Mouse (Mus musculus) lung, embryonic 16.5 days (tissue): ENCODE results near the gene Tcf7l2. TPM values are rescaled to one million over a fixed set of nuclear protein-coding genes. Genes with fewer than 3 reads are reported as not detected.

Source experiments
- ATAC-seq: fragments of 200-750 bp; cut with Nextera tagmentation; 2 replicates; pipeline ENCODE4 v1.8.0; 2017; ENCODE audit warnings: low read depth, mild to moderate bottlenecking, moderate library complexity
- H3K27ac ChIP-seq: fragments of 300-500 bp; sonication (generic); 2 replicates; pipeline ENCODE4 v1.5.1; 2014; ENCODE audit warnings: mild to moderate bottlenecking, control low read depth, low read length
- H3K27me3 ChIP-seq: fragments of 300-500 bp; sonication (generic); 2 replicates; pipeline ENCODE4 v1.6.1; 2014; ENCODE audit warnings: low read depth, low read length, mixed read lengths; ENCODE audit not compliant: control insufficient read depth, insufficient read depth
- H3K36me3 ChIP-seq: fragments of 300-500 bp; sonication (generic); 2 replicates; pipeline ENCODE4 v1.6.1; 2014; ENCODE audit warnings: low read length; ENCODE audit not compliant: control insufficient read depth, insufficient read depth
- H3K4me1 ChIP-seq: fragments of 300-500 bp; sonication (generic); replicated peaks from 2 replicates; pipeline ENCODE4 v1.6.1; 2014; ENCODE audit warnings: low read length, mixed read lengths; ENCODE audit not compliant: control insufficient read depth, insufficient read depth
- H3K4me2 ChIP-seq: fragments of 300-500 bp; sonication (generic); 2 replicates; pipeline ENCODE4 v1.6.1; 2014; ENCODE audit warnings: low read depth, low read length, control low read depth
- H3K4me3 ChIP-seq: fragments of 300-500 bp; sonication (generic); 2 replicates; pipeline ENCODE4 v1.5.1; 2014; ENCODE audit warnings: mild to moderate bottlenecking, low read length, control low read depth
- H3K9ac ChIP-seq: fragments of 300-500 bp; sonication (generic); 2 replicates; pipeline ENCODE4 v1.6.1; 2014; ENCODE audit warnings: low read length, control low read depth
- H3K9me3 ChIP-seq: fragments of 300-500 bp; sonication (generic); 2 replicates; pipeline ENCODE4 v1.6.1; 2016; ENCODE audit warnings: low read length; ENCODE audit not compliant: control insufficient read depth
- WGBS: fragments of 180-500 bp; shearing (Covaris S2); extraction: QIAGEN DNeasy Blood & Tissue Kit; methylation state at CpG from one replicate; pipeline ENCODE4 v1.1.7; 2014; 5-methylcytosine and 5-hydroxymethylcytosine counted together
- polyA plus RNA-seq: library from polyadenylated mRNA; unstranded; fragments of >200 nt; fragmentation: Nextera tagmentation; extraction: Ambion mirVana; gene quantifications from 2 replicates; pipeline ENCODE4 v1.2.1, GENCODE M21; 2015

The Tcf7l2 gene
- polyA plus RNA-seq, 1 experiment from 2014 or later = 50.7 TPM

- no peaks in the 10 kb centered on the region for H3K36me3 ChIP-seq
- WGBS = 40% methylated on average over 2 of the region's 2 CpGs
- H3K27ac ChIP-seq = no peak overlapping the region
- H3K9me3 ChIP-seq = no peaks in the 10 kb centered on the region
- no peak overlapping the region for H3K9ac ChIP-seq
- no peak for ATAC-seq
- peaks cover 4% of the 10 kb centered on the region for H3K4me1 ChIP-seq
- H3K4me3 ChIP-seq = no peak overlapping the region
- no peak overlapping the region for H3K4me2 ChIP-seq
- no peaks in the 10 kb centered on the region for H3K27me3 ChIP-seq
These were observed 120.1 kb downstream of the Tcf7l2 start for GRCm38 (mm10) chr19:55861746-55862145.

- ATAC-seq = no peak
- H3K27me3 ChIP-seq = no peaks in the 10 kb centered on the region
- WGBS = 72% methylated on average over 3 of the region's 3 CpGs
- no peak overlapping the region for H3K4me2 ChIP-seq
- H3K4me1 ChIP-seq = peaks cover 4% of the 10 kb centered on the region
- no peaks in the 10 kb centered on the region for H3K36me3 ChIP-seq
- H3K9me3 ChIP-seq = no peaks in the 10 kb centered on the region
- H3K27ac ChIP-seq = no peak overlapping the region
- H3K9ac ChIP-seq = no peak overlapping the region
- H3K4me3 ChIP-seq = no peak overlapping the region
These were observed 120.9 kb downstream of the Tcf7l2 start for GRCm38 (mm10) chr19:55862559-55862958.

- Histone ChIP-seq H3K4me2 (no peak overlapping the region), H3K27ac (no peak overlapping the region), H3K4me1 (peaks cover 4% of the 10 kb centered on the region), H3K36me3 (no peaks in the 10 kb centered on the region), H3K9me3 (no peaks in the 10 kb centered on the region), H3K9ac (no peak overlapping the region), H3K27me3 (no peaks in the 10 kb centered on the region), H3K4me3 (no peak overlapping the region)
- WGBS = 98% methylated on average over 2 of the region's 2 CpGs
- no peak for ATAC-seq
These were observed 123.4 kb downstream of the Tcf7l2 start for GRCm38 (mm10) chr19:55865049-55865448.

GRCm38 (mm10) chr19:55865774-55866578 is 124.4 kb downstream of the Tcf7l2 start:
- Histone ChIP-seq H3K9ac (no peak overlapping the region), H3K4me2 (no peak overlapping the region), H3K9me3 (no peaks in the 10 kb centered on the region), H3K27ac (no peak overlapping the region), H3K27me3 (no peaks in the 10 kb centered on the region), H3K4me1 (0 out of 2 replicates have a peak, but pooled peaks cover 3% of the 10 kb centered on the region), H3K36me3 (no peaks in the 10 kb centered on the region), H3K4me3 (no peak overlapping the region)
- WGBS = 48% methylated on average over 13 of the region's 13 CpGs
- no peak for ATAC-seq

- no peak for ATAC-seq
These were observed 125.6 kb downstream of the Tcf7l2 start for GRCm38 (mm10) chr19:55867255-55867654.

GRCm38 (mm10) chr19:55867905-55868304 is 126.3 kb downstream of the Tcf7l2 start:
- Histone ChIP-seq H3K9ac (no peak overlapping the region), H3K36me3 (no peaks in the 10 kb centered on the region), H3K27ac (no peak overlapping the region), H3K4me1 (0 out of 2 replicates have a peak, but pooled peaks cover 3% of the 10 kb centered on the region), H3K4me3 (no peak overlapping the region), H3K4me2 (no peak overlapping the region), H3K9me3 (no peaks in the 10 kb centered on the region), H3K27me3 (no peaks in the 10 kb centered on the region)
- WGBS = 68% methylated on average over 3 of the region's 3 CpGs
- ATAC-seq = no peak

More at GRCm38 (mm10) chr19:55867255-55867654, 125.6 kb downstream of the Tcf7l2 start:
- Histone ChIP-seq H3K27me3 (no peaks in the 10 kb centered on the region), H3K4me2 (no peak overlapping the region), H3K9me3 (no peaks in the 10 kb centered on the region), H3K27ac (no peak overlapping the region), H3K9ac (no peak overlapping the region), H3K4me1 (0 out of 2 replicates have a peak, but pooled peaks cover 3% of the 10 kb centered on the region), H3K36me3 (no peaks in the 10 kb centered on the region), H3K4me3 (no peak overlapping the region)
- WGBS = 60% methylated on average over 6 of the region's 6 CpGs

- WGBS = 93% methylated on average over 4 of the region's 4 CpGs
- no peak for ATAC-seq
- Histone ChIP-seq H3K9ac (no peak overlapping the region), H3K27ac (no peak overlapping the region), H3K4me2 (no peak overlapping the region), H3K4me3 (no peak overlapping the region), H3K4me1 (0 out of 2 replicates have a peak, but pooled peaks cover 3% of the 10 kb centered on the region), H3K36me3 (no peaks in the 10 kb centered on the region), H3K27me3 (no peaks in the 10 kb centered on the region), H3K9me3 (no peaks in the 10 kb centered on the region)
These were observed 127.0 kb downstream of the Tcf7l2 start for GRCm38 (mm10) chr19:55868597-55868996.

- ATAC-seq = no peak
- H3K36me3 ChIP-seq = no peaks in the 10 kb centered on the region
These were observed 129.2 kb downstream of the Tcf7l2 start for GRCm38 (mm10) chr19:55870825-55871224.

GRCm38 (mm10) chr19:55871496-55871895 is 129.9 kb downstream of the Tcf7l2 start:
- H3K9me3 ChIP-seq = no peaks in the 10 kb centered on the region
- WGBS = 61% methylated on average over 3 of the region's 3 CpGs
- H3K4me2 ChIP-seq = no peak overlapping the region
- H3K4me3 ChIP-seq = no peak overlapping the region
- H3K36me3 ChIP-seq = no peaks in the 10 kb centered on the region
- H3K27me3 ChIP-seq = no peaks in the 10 kb centered on the region
- no peak overlapping the region for H3K9ac ChIP-seq
- no peak for ATAC-seq
- 0 out of 2 replicates have a peak, but pooled peaks cover 3% of the 10 kb centered on the region for H3K4me1 ChIP-seq
- no peak overlapping the region for H3K27ac ChIP-seq

More at GRCm38 (mm10) chr19:55870825-55871224, 129.2 kb downstream of the Tcf7l2 start:
- 52% methylated on average over 12 of the region's 12 CpGs for WGBS
- no peaks in the 10 kb centered on the region for H3K9me3 ChIP-seq
- H3K27me3 ChIP-seq = no peaks in the 10 kb centered on the region
- H3K27ac ChIP-seq = no peak overlapping the region
- no peak overlapping the region for H3K9ac ChIP-seq
- H3K4me1 ChIP-seq = 0 out of 2 replicates have a peak, but pooled peaks cover 3% of the 10 kb centered on the region
- H3K4me2 ChIP-seq = no peak overlapping the region
- H3K4me3 ChIP-seq = no peak overlapping the region
